Mouse (Mus musculus): ENCODE measurements around the gene Tubgcp2. TPM values are rescaled to one million over a fixed set of nuclear protein-coding genes. Genes with fewer than 3 reads are reported as not detected.

The Tubgcp2 gene
- total RNA-seq, 2 experiments from 2014 or later, result 27.4 to 29.4 TPM

GRCm38 (mm10) chr7:139990864-139991394 lies 45.5 kb downstream of the Tubgcp2 start:
- intact Hi-C loops (cut with DNase I), result no loop called here
- DNase-seq, result no peak

- intact Hi-C loops (cut with DNase I), result no loop called here
- DNase-seq, result no peak
Observed at GRCm38 (mm10) chr7:139988272-139988671, 48.2 kb downstream of the Tubgcp2 start.

GRCm38 (mm10) chr7:139984505-139984904 lies 52.0 kb downstream of the Tubgcp2 start:
- intact Hi-C loops (cut with DNase I), result no loop called here
- DNase-seq, result no peak

- intact Hi-C loops (cut with DNase I), result no loop called here
Observed at GRCm38 (mm10) chr7:139982058-139982457, 54.4 kb downstream of the Tubgcp2 start.

GRCm38 (mm10) chr7:139980778-139981177 lies 55.7 kb downstream of the Tubgcp2 start:
- no peak for DNase-seq
- intact Hi-C loops (cut with DNase I), result no loop called here

More at GRCm38 (mm10) chr7:139982058-139982457, 54.4 kb downstream of the Tubgcp2 start:
- no peak for DNase-seq

GRCm38 (mm10) chr7:139979011-139979719 lies 57.3 kb downstream of the Tubgcp2 start:
- no peak for DNase-seq
- intact Hi-C loops (cut with DNase I), result no loop called here

GRCm38 (mm10) chr7:139978278-139978892 lies 58.1 kb downstream of the Tubgcp2 start, which contains the start of gene 6430531B16Rik:
Gene 6430531B16Rik (minus strand): TSS chr7:139978755.
- intact Hi-C loops (cut with DNase I), result no loop called here
- peak; percentile 72 to 80 for DNase-seq

- intact Hi-C loops (cut with DNase I), result no loop called here
- DNase-seq, result no peak
Observed at GRCm38 (mm10) chr7:139975471-139975870, 61.0 kb downstream of the Tubgcp2 start.

GRCm38 (mm10) chr7:139974307-139974706 lies 62.2 kb downstream of the Tubgcp2 start:
- intact Hi-C loops (cut with DNase I), result loop anchor here (5.0 kb wide), 1 partner anchor 168 kb away; no protein-coding TSS in a partner anchor
- DNase-seq, result no peak

GRCm38 (mm10) chr7:139972923-139973331 lies 63.5 kb downstream of the Tubgcp2 start:
- DNase-seq, result no peak
- intact Hi-C loops (cut with DNase I), result loop anchor here (5.0 kb wide), 1 partner anchor 169 kb away; no protein-coding TSS in a partner anchor

GRCm38 (mm10) chr7:139971436-139971835 lies 65.0 kb downstream of the Tubgcp2 start:
- intact Hi-C loops (cut with DNase I), result loop anchor here (5.0 kb wide), 1 partner anchor 171 kb away; no protein-coding TSS in a partner anchor
- DNase-seq, result peak in 1 of 2 experiments; percentile 9

- intact Hi-C loops (cut with DNase I), result loop anchor here (5.0 kb wide), 1 partner anchor 171 kb away; no protein-coding TSS in a partner anchor
- no peak for DNase-seq
Observed at GRCm38 (mm10) chr7:139970979-139971378, 65.5 kb downstream of the Tubgcp2 start.

- intact Hi-C loops (cut with DNase I), result loop anchor here (5.0 kb wide), 1 partner anchor 172 kb away; no protein-coding TSS in a partner anchor
- DNase-seq, result no peak
Observed at GRCm38 (mm10) chr7:139970216-139970919, 66.1 kb downstream of the Tubgcp2 start.

GRCm38 (mm10) chr7:139969348-139970130 lies 66.9 kb downstream of the Tubgcp2 start:
- intact Hi-C loops (cut with DNase I), result loop anchor here (1.0 to 5.0 kb wide), 3 partner anchors 25 to 173 kb away; no protein-coding TSS in a partner anchor
- DNase-seq, result peak; percentile 79 to 85

- no peak for DNase-seq
- intact Hi-C loops (cut with DNase I), result loop anchor here (2.0 kb wide), 1 partner anchor 94 kb away; no protein-coding TSS in a partner anchor
Observed at GRCm38 (mm10) chr7:139968428-139968827, 68.0 kb downstream of the Tubgcp2 start.

GRCm38 (mm10) chr7:139967175-139967574 lies 69.3 kb downstream of the Tubgcp2 start:
- no peak for DNase-seq
- intact Hi-C loops (cut with DNase I), result no loop called here

GRCm38 (mm10) chr7:139963814-139964213 lies 72.7 kb downstream of the Tubgcp2 start:
- intact Hi-C loops (cut with DNase I), result no loop called here
- no peak for DNase-seq

- DNase-seq, result no peak
- intact Hi-C loops (cut with DNase I), result no loop called here
Observed at GRCm38 (mm10) chr7:139961141-139961540, 75.3 kb downstream of the Tubgcp2 start.

- DNase-seq, result no peak
- intact Hi-C loops (cut with DNase I), result no loop called here
Observed at GRCm38 (mm10) chr7:139957958-139958357, 78.5 kb downstream of the Tubgcp2 start.

GRCm38 (mm10) chr7:139957437-139957836 lies 79.0 kb downstream of the Tubgcp2 start:
- intact Hi-C loops (cut with DNase I), result no loop called here
- DNase-seq, result no peak

All from heart, postnatal 14 days (tissue).